Mouse (Mus musculus) ES-E14 (cell line): ENCODE measurements around the gene Cfap45. TPM values are rescaled to one million over a fixed set of nuclear protein-coding genes. Genes with fewer than 3 reads are reported as not detected.
A peak's percentile ranks its signal among the peaks of the same experiment; 100 is the strongest.

ENCODE experiments used
- DNase-seq: peaks from one replicate; pipeline ENCODE4 v3.0.0-alpha.2; 2013; ENCODE audit warnings: low read depth, low spot score
- H3K27ac ChIP-seq: 2 replicates; pipeline ENCODE4 v1.5.1; 2012; ENCODE audit warnings: low read depth, mild to moderate bottlenecking, low read length, moderate library complexity, mixed read lengths; ENCODE audit not compliant: poor library complexity, insufficient read depth, severe bottlenecking
- H3K36me3 ChIP-seq: 2 replicates; pipeline ENCODE4 v1.6.1; 2012; ENCODE audit warnings: mild to moderate bottlenecking, low read length, moderate library complexity, mixed read lengths; ENCODE audit not compliant: control insufficient read depth, poor library complexity, insufficient read depth, severe bottlenecking
- H3K4me1 ChIP-seq, 2 experiments: fragments of 150-350 bp in 1 of 2; sonication (generic) in 1 of 2; 2 replicates each; pipeline ENCODE4 v1.6.1; 2012; ENCODE audit warnings: low read length in 2 of 2, mild to moderate bottlenecking in 1 of 2, mixed read lengths in 1 of 2; ENCODE audit not compliant: control insufficient read depth in 2 of 2, insufficient read depth in 2 of 2, poor library complexity in 1 of 2
- H3K4me3 ChIP-seq, 2 experiments: fragments of 150-350 bp in 1 of 2; sonication (generic) in 1 of 2; 2 replicates each; pipeline ENCODE4 v1.5.1; 2012; ENCODE audit warnings: low read length in 2 of 2, low read depth in 1 of 2, mild to moderate bottlenecking in 1 of 2, mixed read lengths in 1 of 2; ENCODE audit not compliant: insufficient read depth in 1 of 2, poor library complexity in 1 of 2, severe bottlenecking in 1 of 2
- H3K9ac ChIP-seq: 2 replicates; pipeline ENCODE4 v1.6.1; 2012; ENCODE audit warnings: low read depth, mild to moderate bottlenecking, low read length, mixed read lengths; ENCODE audit not compliant: poor library complexity, insufficient read depth, severe bottlenecking
- H3K9me3 ChIP-seq: fragments of 150-350 bp; sonication (generic); 2 replicates; pipeline ENCODE4 v1.6.1; 2012; ENCODE audit warnings: low read depth, mild to moderate bottlenecking, low read length; ENCODE audit not compliant: control insufficient read depth, insufficient read depth
- CHD2 ChIP-seq: IDR thresholded peaks from 2 replicates; pipeline ENCODE4 v1.6.1; 2014; ENCODE audit warnings: mild to moderate bottlenecking, low read depth, low read length, inconsistent platforms
- HCFC1 ChIP-seq: IDR thresholded peaks from 2 replicates; pipeline ENCODE4 v1.6.1; 2012; ENCODE audit warnings: low read length, inconsistent platforms, borderline replicate concordance; ENCODE audit not compliant: insufficient read depth
- MAFK ChIP-seq: IDR thresholded peaks from 2 replicates; pipeline ENCODE4 v1.6.1; 2014; ENCODE audit warnings: mild to moderate bottlenecking, low read depth, low read length, inconsistent platforms; ENCODE audit not compliant: insufficient read depth
- ZC3H11A ChIP-seq: IDR thresholded peaks from 2 replicates; pipeline ENCODE4 v1.6.1; 2012; ENCODE audit warnings: low read depth, mild to moderate bottlenecking, inconsistent platforms, low read length, borderline replicate concordance
- ZNF384 ChIP-seq: IDR thresholded peaks from 2 replicates; pipeline ENCODE4 v1.6.1; 2012; ENCODE audit warnings: low read depth, low read length, inconsistent platforms
- in situ Hi-C, 2 experiments: fragments of 600-800 bp; cut with MboI; formaldehyde crosslinking; loops; one replicate each; pipeline ENCODE4 v1.15.1; 2025; ENCODE audit warnings: low sequenced_read_pairs in 2 of 2, inconsistent platforms in 1 of 2; ENCODE audit not compliant: unreplicated experiment in 2 of 2
- total RNA-seq: library from RNA; depleted of rRNA; stranded (reverse); fragments of 300-350 nt; gene quantifications from 2 replicates; pipeline ENCODE4 v1.2.3, GENCODE M21; 2012

Cfap45 gene
- total RNA-seq, 1 experiment, result 0.67 TPM

DNA sequence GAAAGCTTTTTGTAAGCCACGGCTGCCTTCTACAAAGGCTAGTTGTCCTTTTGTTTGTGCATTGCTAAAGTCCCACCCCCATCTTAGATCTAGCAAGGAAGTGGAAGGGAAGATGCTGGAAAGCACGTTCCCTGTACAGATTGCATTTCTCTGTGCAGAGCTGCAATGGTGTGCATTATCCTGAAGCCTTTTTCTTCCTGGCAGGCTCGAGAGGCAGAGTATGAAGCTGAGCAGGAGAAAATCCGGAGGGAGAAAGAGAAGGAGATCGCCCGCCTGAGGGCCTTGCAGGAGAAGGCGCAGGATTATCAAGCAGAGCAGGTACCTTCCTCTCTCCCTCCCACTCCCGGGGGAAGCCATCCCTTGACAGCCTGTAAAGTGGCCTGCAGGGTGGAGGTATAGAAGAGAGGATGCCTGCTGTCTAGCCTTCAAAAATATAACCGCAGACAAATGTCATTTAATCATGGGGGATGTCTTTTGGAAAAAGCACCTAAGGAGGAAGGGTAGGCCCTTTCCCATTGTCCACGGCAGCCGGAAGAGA lies 19.8 kb downstream of the Cfap45 start:
- no peak overlapping the region for H3K9ac ChIP-seq
- no peaks in the 10 kb centered on the region for H3K9me3 ChIP-seq
- no peak overlapping the region for H3K4me3 ChIP-seq
- no peaks in the 10 kb centered on the region for H3K36me3 ChIP-seq
- TF ChIP-seq HCFC1 (no peak), ZNF384 (no peak), CHD2 (no peak), ZC3H11A (no peak), MAFK (no peak)
- H3K27ac ChIP-seq, result no peak overlapping the region
- H3K4me1 ChIP-seq, result 0 out of 4 replicates have a peak, but pooled peaks cover 0 to 2% of the 10 kb centered on the region in 2 experiments
- in situ Hi-C loops, result no loop called here
- no peak for DNase-seq

- peaks cover 2 to 11% of the 10 kb centered on the region in 2 experiments; a peak in 3 of 4 replicates for H3K4me1 ChIP-seq
- no peak for DNase-seq
- no peak overlapping the region for H3K9ac ChIP-seq
- in situ Hi-C loops, result no loop called here
- no peak for TF ChIP-seq HCFC1
- H3K4me3 ChIP-seq, result no peak overlapping the region
- no peaks in the 10 kb centered on the region for H3K36me3 ChIP-seq
- H3K27ac ChIP-seq, result no peak overlapping the region
- H3K9me3 ChIP-seq, result no peaks in the 10 kb centered on the region
Observed at GRCm38 (mm10) chr1:172546062-172546461, 25.5 kb downstream of the Cfap45 start.

DNA sequence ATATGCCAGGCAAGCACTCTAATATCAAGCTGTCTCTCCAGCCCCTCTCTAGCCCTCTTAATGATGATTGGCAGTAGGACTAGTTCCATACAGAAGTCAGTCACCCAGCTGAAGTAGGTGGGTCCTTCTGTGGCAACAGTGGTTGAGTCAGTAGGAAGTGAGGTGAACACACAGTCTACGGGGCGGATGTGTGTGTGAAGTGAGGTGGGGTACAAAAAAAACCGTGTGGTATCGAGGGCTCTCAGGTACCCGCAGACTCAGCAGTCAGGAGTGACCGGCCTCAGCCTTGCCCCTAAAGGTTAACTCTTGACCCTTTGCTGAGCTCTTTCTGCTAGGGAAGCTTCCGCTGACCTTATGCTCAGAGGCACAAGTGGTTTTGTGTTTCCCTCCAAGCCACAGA lies 27.9 kb downstream of the Cfap45 start:
- in situ Hi-C loops, result no loop called here
- Histone ChIP-seq H3K4me3 (no peak overlapping the region), H3K4me1 (peaks cover 2 to 11% of the 10 kb centered on the region in 2 experiments; a peak in 3 of 4 replicates), H3K27ac (no peak overlapping the region), H3K9me3 (no peaks in the 10 kb centered on the region), H3K9ac (no peak overlapping the region), H3K36me3 (no peaks in the 10 kb centered on the region)
- no peak for TF ChIP-seq ZNF384
- TF ChIP-seq HCFC1, result no peak
- TF ChIP-seq ZC3H11A, result no peak
- no peak for TF ChIP-seq CHD2
- TF ChIP-seq MAFK, result no peak
- no peak for DNase-seq

GRCm38 (mm10) chr1:172549314-172549713 lies 28.7 kb downstream of the Cfap45 start:
- no peak overlapping the region for H3K9ac ChIP-seq
- TF ChIP-seq ZNF384 (no peak), HCFC1 (no peak), MAFK (no peak), ZC3H11A (no peak), CHD2 (no peak)
- no peak overlapping the region for H3K27ac ChIP-seq
- in situ Hi-C loops, result no loop called here
- H3K4me1 ChIP-seq, result peaks cover 2 to 11% of the 10 kb centered on the region in 2 experiments; a peak in 3 of 4 replicates
- DNase-seq, result no peak
- H3K36me3 ChIP-seq, result no peaks in the 10 kb centered on the region
- H3K9me3 ChIP-seq, result no peaks in the 10 kb centered on the region
- no peak overlapping the region for H3K4me3 ChIP-seq

DNA sequence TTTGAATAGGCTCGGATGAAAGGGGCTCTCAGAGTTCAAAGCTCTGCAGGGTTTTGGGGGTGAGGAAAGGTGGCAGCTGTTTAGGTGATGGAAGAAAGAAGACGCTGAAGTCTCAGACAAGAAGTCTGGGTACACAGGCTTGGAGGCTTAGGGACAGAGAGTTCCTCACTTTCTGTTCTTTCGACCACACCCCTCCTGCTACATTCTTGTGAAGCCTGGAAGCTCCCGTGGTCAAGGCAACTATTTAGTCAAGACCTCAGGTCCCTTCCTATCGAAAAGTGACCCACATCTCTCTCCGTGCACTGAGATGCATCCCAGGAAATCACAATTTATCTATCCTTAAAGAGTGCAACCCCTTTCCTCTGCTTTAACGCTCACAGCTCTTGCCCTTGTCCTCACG lies 29.1 kb downstream of the Cfap45 start:
- Histone ChIP-seq H3K27ac (no peak overlapping the region), H3K4me3 (peak overlapping the region in 1 of 2 experiments; percentile 66; a peak in 3 of 4 replicates), H3K9ac (no peak overlapping the region), H3K36me3 (no peaks in the 10 kb centered on the region), H3K9me3 (no peaks in the 10 kb centered on the region), H3K4me1 (peaks cover 2 to 11% of the 10 kb centered on the region in 2 experiments; a peak in 3 of 4 replicates)
- in situ Hi-C loops, result no loop called here
- TF ChIP-seq HCFC1 (no peak), MAFK (no peak), ZC3H11A (no peak), ZNF384 (no peak), CHD2 (no peak)
- no peak for DNase-seq
